8 mouse cellular contexts compared by ENCODE assay signal in genomic region chr17:5324236-5324876, GRCm38 (mm10).
DNase-seq lines count a peak whose midpoint lies in the region; ATAC-seq lines count a peak whose summit lies in the region.
"Had no signal": no experiment of that assay in that cellular context is flagged by ENCODE, and none has a peak within 500 bp of the region (broad histone marks: within the 10 kb centered on the region; RNA-seq: fewer than 3 reads in every experiment).

No protein-coding gene starts in this region.

- H3K9ac ChIP-seq in embryonic facial prominence, embryonic 11.5 days (replicated peaks; ENCODE audit: low read length): no peak overlapping the region
- H3K9ac ChIP-seq in heart, embryonic 13.5 days: no peak overlapping the region

- H3K4me3 ChIP-seq in embryonic facial prominence, embryonic 11.5 days (ENCODE audit: low read depth, low read length): no peak overlapping the region
- H3K4me3 ChIP-seq in heart, embryonic 13.5 days: no peak overlapping the region
- 0 out of 2 replicates have a peak overlapping the region, but pooled peaks have one; percentile 6 for H3K4me3 ChIP-seq in midbrain, embryonic 10.5 days
- H3K4me3 ChIP-seq: erythroblast, embryonic 14.5 days had no signal

- peak; percentile 80 for ATAC-seq in embryonic facial prominence, embryonic 11.5 days (replicated peaks; ENCODE audit: insufficient number of reproducible peaks, low FRiP score, low TSS enrichment, low read depth)
- ATAC-seq in heart, embryonic 13.5 days (ENCODE audit: extremely low read depth, insufficient number of reproducible peaks, low FRiP score, low TSS enrichment): peak; percentile 72

- peaks cover 12% of the 10 kb centered on the region for H3K36me3 ChIP-seq in embryonic facial prominence, embryonic 11.5 days (replicated peaks; ENCODE audit: control insufficient read depth, insufficient read depth, low read depth, low read length)
- peaks cover 63% of the 10 kb centered on the region for H3K36me3 ChIP-seq in heart, embryonic 13.5 days
- peaks cover 79% of the 10 kb centered on the region for H3K36me3 ChIP-seq in midbrain, embryonic 10.5 days

- peak; percentile 79 for DNase-seq in adipocyte (ENCODE audit: low spot score)
- peak; percentile 69 for DNase-seq in embryonic facial prominence, embryonic 11.5 days (ENCODE audit: low spot score)
- peak; percentile 72 for DNase-seq in kidney, postnatal 10 days
- DNase-seq in midbrain, embryonic 10.5 days (ENCODE audit: low spot score): peak; percentile 79
- no peak for DNase-seq in B cell, adult 2 months
- no peak for DNase-seq in ovary, postnatal 36 days (ENCODE audit: low spot score)

- no peak overlapping the region for H3K4me2 ChIP-seq in embryonic facial prominence, embryonic 11.5 days (ENCODE audit: low read depth, low read length)
- peak overlapping the region; percentile 43 for H3K4me2 ChIP-seq in heart, embryonic 13.5 days

- H3K4me1 ChIP-seq in embryonic facial prominence, embryonic 11.5 days (ENCODE audit: control insufficient read depth, insufficient read depth, low read length): peaks cover 5% of the 10 kb centered on the region; the same call in 1 of the 2 replicates
- H3K4me1 ChIP-seq in heart, embryonic 13.5 days: peaks cover 59% of the 10 kb centered on the region
- H3K4me1 ChIP-seq in midbrain, embryonic 10.5 days: peaks cover 39% of the 10 kb centered on the region

- H3K27ac ChIP-seq in embryonic facial prominence, embryonic 11.5 days (replicated peaks; ENCODE audit: low read depth, low read length): 0 out of 2 replicates have a peak overlapping the region, but pooled peaks have one; percentile 1
- H3K27ac ChIP-seq in heart, embryonic 13.5 days (replicated peaks): peak overlapping the region; percentile 92
- H3K27ac ChIP-seq in midbrain, embryonic 10.5 days (replicated peaks): peak overlapping the region; percentile 67

- H3K27me3 ChIP-seq in embryonic facial prominence, embryonic 11.5 days (ENCODE audit: control insufficient read depth, insufficient read depth, low read length): no peaks in the 10 kb centered on the region
- H3K27me3 ChIP-seq in heart, embryonic 13.5 days (replicated peaks): no peaks in the 10 kb centered on the region
- H3K27me3 ChIP-seq in midbrain, embryonic 10.5 days (ENCODE audit: low read depth, poor library complexity, severe bottlenecking): peaks cover 51% of the 10 kb centered on the region

- WGBS in embryonic facial prominence, embryonic 11.5 days: 20% methylated on average over 10 of the region's 10 CpGs
- 24% methylated on average over 10 of the region's 10 CpGs for WGBS in heart, embryonic 13.5 days
- WGBS in midbrain, embryonic 10.5 days: 37% methylated on average over 10 of the region's 10 CpGs

- no peaks in the 10 kb centered on the region for H3K9me3 ChIP-seq in embryonic facial prominence, embryonic 11.5 days (replicated peaks; ENCODE audit: control insufficient read depth, low read length)
- no peaks in the 10 kb centered on the region for H3K9me3 ChIP-seq in heart, embryonic 13.5 days
- no peaks in the 10 kb centered on the region for H3K9me3 ChIP-seq in midbrain, embryonic 10.5 days (replicated peaks)

Comparison
In these comparisons a context has a peak if more than half of its experiments do, and no peak if none do; other contexts are left out.
1. DNase-seq: peak in adipocyte (single experiment), embryonic facial prominence, embryonic 11.5 days (single experiment), kidney, postnatal 10 days (single experiment) and midbrain, embryonic 10.5 days (single experiment); none in B cell, adult 2 months (0 of 2) and ovary, postnatal 36 days (single experiment).
2. H3K27ac ChIP-seq: peak in every context shown above with its lines; median percentile 92 in heart, embryonic 13.5 days; 67 in midbrain, embryonic 10.5 days; 1 in embryonic facial prominence, embryonic 11.5 days.